Mouse (Mus musculus): ENCODE measurements around the gene Egfr.

DNA sequence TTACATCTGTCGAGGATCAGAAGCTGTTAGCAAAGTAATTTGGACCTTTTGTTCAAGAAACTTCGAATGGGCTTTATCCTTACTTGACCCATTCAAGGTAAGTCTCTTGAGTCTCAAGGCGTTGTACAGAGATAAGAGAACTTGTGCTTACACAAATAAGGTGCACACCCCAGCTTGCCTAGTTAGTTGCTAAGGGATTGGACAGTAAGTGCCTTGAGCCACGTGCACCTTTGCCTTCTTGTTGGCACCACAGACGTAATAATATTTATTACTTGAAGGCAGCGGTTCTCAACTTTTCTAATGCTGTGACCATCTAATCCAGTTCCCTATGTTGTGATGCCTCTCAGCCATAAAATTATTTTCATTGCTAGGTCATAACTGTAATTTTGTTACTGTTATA lies 43.5 kb downstream of the Egfr start:
- TF ChIP-seq POLR2A (IDR thresholded peaks at IDR 0.05; ENCODE audit: control insufficient read depth, low read depth, low read length) (no peak), CTCF (IDR thresholded peaks at IDR 0.05; ENCODE audit: control insufficient read depth, insufficient read depth, insufficient replicate concordance, low read depth, low read length) (no peak)

All from testis, adult 2 months (tissue).